Mouse (Mus musculus): ENCODE data around the gene St6galnac3. TPM values are rescaled to one million over a fixed set of nuclear protein-coding genes. Genes with fewer than 3 reads are reported as not detected.

The St6galnac3 gene
- total and polyA plus RNA-seq, 3 experiments, result 2.2 to 5.2 (median 4.9) TPM

DNA sequence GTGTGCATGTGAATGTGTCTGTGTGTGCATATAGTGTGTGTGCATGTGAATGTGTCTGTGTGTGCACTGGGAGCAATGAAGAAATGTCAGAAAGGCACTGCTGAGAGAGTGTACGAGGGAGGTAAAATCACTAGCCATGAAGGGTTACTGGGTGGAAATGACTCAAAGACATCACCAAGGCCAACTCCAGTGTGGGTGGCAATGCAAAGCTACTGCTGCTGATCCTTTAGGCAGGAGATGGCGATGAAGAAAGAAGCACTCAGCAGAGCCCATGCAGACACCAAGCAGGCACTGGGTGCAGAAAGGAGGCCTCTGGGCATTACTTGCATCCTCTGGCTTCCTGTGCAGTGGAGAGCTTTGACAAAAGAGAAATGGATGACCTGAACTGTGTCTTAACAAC, 310.8 kb downstream of the St6galnac3 start:
- no peaks in the 10 kb centered on the region for H3K4me1 ChIP-seq (ENCODE audit: control insufficient read depth, insufficient read depth, low read length)
- DNase-seq, result no peak
- no peaks in the 10 kb centered on the region for H3K36me3 ChIP-seq (ENCODE audit: control insufficient read depth, insufficient read depth, low read length)
- no peaks in the 10 kb centered on the region for H3K27me3 ChIP-seq (ENCODE audit: control insufficient read depth, insufficient read depth, low read length)
- H3K4me3 ChIP-seq, result no peak overlapping the region
- H3K27ac ChIP-seq, result no peak overlapping the region
- WGBS, result 82% methylated on average over 2 of the region's 2 CpGs
- intact Hi-C loops (cut with DNase I), result no loop called here
- no peaks in the 10 kb centered on the region for H3K79me2 ChIP-seq (replicated peaks; ENCODE audit: control insufficient read depth, insufficient read depth, low read length)
- no peak for TF ChIP-seq POLR2A (IDR thresholded peaks at IDR 0.05; ENCODE audit: insufficient read depth, low read depth, low read length)
- no peak for TF ChIP-seq CTCF (IDR thresholded peaks at IDR 0.05)
- no peak for TF ChIP-seq EP300 (IDR thresholded peaks at IDR 0.05; ENCODE audit: insufficient read depth, low read depth, low read length)
- H3K9ac ChIP-seq (ENCODE audit: low read depth, low read length), result no peak overlapping the region

GRCm38 (mm10) chr3:153409286-153409685, 315.7 kb downstream of the St6galnac3 start:
- intact Hi-C loops (cut with DNase I), result no loop called here
- Histone ChIP-seq H3K4me3 (no peak overlapping the region), H3K9ac (ENCODE audit: low read depth, low read length) (no peak overlapping the region), H3K4me1 (ENCODE audit: control insufficient read depth, insufficient read depth, low read length) (no peaks in the 10 kb centered on the region), H3K36me3 (ENCODE audit: control insufficient read depth, insufficient read depth, low read length) (0 out of 2 replicates have a peak, but pooled peaks cover 2% of the 10 kb centered on the region), H3K79me2 (replicated peaks; ENCODE audit: control insufficient read depth, insufficient read depth, low read length) (no peaks in the 10 kb centered on the region), H3K27ac (no peak overlapping the region), H3K27me3 (ENCODE audit: control insufficient read depth, insufficient read depth, low read length) (no peaks in the 10 kb centered on the region)
- DNase-seq, result no peak
- TF ChIP-seq EP300 (IDR thresholded peaks at IDR 0.05; ENCODE audit: insufficient read depth, low read depth, low read length) (no peak), POLR2A (IDR thresholded peaks at IDR 0.05; ENCODE audit: insufficient read depth, low read depth, low read length) (no peak), CTCF (IDR thresholded peaks at IDR 0.05) (no peak)
- WGBS, result 88% methylated on average over 9 of the region's 9 CpGs

DNA sequence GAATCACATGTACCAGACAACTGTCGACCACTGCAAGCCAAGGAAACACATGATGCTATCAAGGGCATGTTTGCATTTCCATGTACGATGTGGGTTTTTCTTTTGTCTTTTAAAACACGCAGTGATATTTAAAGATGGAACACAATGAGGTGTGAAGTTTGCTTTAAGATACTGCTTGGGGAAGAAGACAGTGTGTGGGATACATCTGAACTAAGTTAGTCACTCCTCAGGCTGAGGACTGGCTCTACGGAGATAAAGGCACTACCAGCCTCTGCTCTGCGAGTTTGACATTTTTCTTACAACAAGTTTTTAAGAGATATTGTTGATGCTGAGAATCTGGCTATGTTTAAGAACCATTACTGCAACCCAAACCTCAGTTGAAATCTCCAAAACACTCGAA, 316.6 kb downstream of the St6galnac3 start:
- intact Hi-C loops (cut with DNase I), result no loop called here

DNA sequence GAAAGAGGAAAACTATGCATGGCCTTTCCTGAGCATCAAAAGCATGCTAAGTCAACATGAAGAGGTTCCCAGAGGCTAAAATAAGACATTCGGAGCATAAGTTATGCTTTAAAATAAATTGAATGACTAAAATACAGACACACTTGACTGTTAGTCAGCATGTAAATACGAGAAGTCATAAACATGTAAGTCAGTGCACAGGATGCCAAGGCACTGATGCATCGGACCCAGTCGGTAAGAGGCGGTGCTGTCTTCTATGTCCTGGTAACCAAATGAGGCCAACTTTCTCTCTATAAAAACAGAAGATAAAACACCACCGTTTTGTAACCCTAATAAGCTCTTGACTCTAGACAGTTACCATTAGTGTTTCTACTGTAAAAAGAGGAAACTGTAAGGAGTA, 317.3 kb downstream of the St6galnac3 start:
- intact Hi-C loops (cut with DNase I), result no loop called here
- Histone ChIP-seq H3K9ac (ENCODE audit: low read depth, low read length) (no peak overlapping the region), H3K4me1 (ENCODE audit: control insufficient read depth, insufficient read depth, low read length) (no peaks in the 10 kb centered on the region), H3K27me3 (ENCODE audit: control insufficient read depth, insufficient read depth, low read length) (no peaks in the 10 kb centered on the region), H3K79me2 (replicated peaks; ENCODE audit: control insufficient read depth, insufficient read depth, low read length) (no peaks in the 10 kb centered on the region), H3K27ac (no peak overlapping the region), H3K36me3 (ENCODE audit: control insufficient read depth, insufficient read depth, low read length) (0 out of 2 replicates have a peak, but pooled peaks cover 2% of the 10 kb centered on the region), H3K4me3 (no peak overlapping the region)
- WGBS, result 82% methylated on average over 6 of the region's 6 CpGs
- DNase-seq, result no peak
- no peak for TF ChIP-seq CTCF (IDR thresholded peaks at IDR 0.05)
- TF ChIP-seq EP300 (IDR thresholded peaks at IDR 0.05; ENCODE audit: insufficient read depth, low read depth, low read length), result no peak
- TF ChIP-seq POLR2A (IDR thresholded peaks at IDR 0.05; ENCODE audit: insufficient read depth, low read depth, low read length), result no peak

More for the DNA sequence above, 316.6 kb downstream of the St6galnac3 start:
- Histone ChIP-seq H3K4me1 (ENCODE audit: control insufficient read depth, insufficient read depth, low read length) (no peaks in the 10 kb centered on the region), H3K36me3 (ENCODE audit: control insufficient read depth, insufficient read depth, low read length) (0 out of 2 replicates have a peak, but pooled peaks cover 2% of the 10 kb centered on the region), H3K27me3 (ENCODE audit: control insufficient read depth, insufficient read depth, low read length) (no peaks in the 10 kb centered on the region), H3K79me2 (replicated peaks; ENCODE audit: control insufficient read depth, insufficient read depth, low read length) (no peaks in the 10 kb centered on the region), H3K27ac (no peak overlapping the region), H3K9ac (ENCODE audit: low read depth, low read length) (no peak overlapping the region), H3K4me3 (no peak overlapping the region)
- no peak for DNase-seq
- TF ChIP-seq POLR2A (IDR thresholded peaks at IDR 0.05; ENCODE audit: insufficient read depth, low read depth, low read length), result no peak
- no peak for TF ChIP-seq CTCF (IDR thresholded peaks at IDR 0.05)
- TF ChIP-seq EP300 (IDR thresholded peaks at IDR 0.05; ENCODE audit: insufficient read depth, low read depth, low read length), result no peak
- WGBS, result 83% methylated on average over 6 of the region's 6 CpGs

DNA sequence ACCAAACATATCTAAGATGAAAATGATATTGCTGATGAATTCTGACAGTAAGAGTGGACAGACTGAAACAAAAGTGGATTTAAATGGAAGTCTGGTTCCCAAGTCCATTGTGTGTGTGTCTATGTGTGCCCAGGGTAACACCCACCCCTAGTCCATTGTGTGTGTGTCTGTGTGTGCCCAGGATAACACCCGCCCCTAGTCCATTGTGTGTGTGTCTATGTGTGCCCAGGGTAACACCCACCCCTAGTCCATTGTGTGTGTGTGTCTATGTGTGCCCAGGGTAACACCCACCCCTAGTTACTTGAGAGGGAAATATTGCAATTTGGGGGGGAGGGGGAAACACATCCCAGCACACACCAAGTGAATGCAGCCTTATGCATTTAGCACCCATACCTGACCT, 318.1 kb downstream of the St6galnac3 start:
- H3K27me3 ChIP-seq (ENCODE audit: control insufficient read depth, insufficient read depth, low read length), result no peaks in the 10 kb centered on the region
- H3K27ac ChIP-seq, result no peak overlapping the region
- no peak overlapping the region for H3K9ac ChIP-seq (ENCODE audit: low read depth, low read length)
- H3K36me3 ChIP-seq (ENCODE audit: control insufficient read depth, insufficient read depth, low read length), result 0 out of 2 replicates have a peak, but pooled peaks cover 2% of the 10 kb centered on the region
- H3K4me3 ChIP-seq, result no peak overlapping the region
- no peak for DNase-seq
- intact Hi-C loops (cut with DNase I), result no loop called here
- no peaks in the 10 kb centered on the region for H3K79me2 ChIP-seq (replicated peaks; ENCODE audit: control insufficient read depth, insufficient read depth, low read length)
- WGBS, result 95% methylated on average over 1 of the region's 1 CpGs
- TF ChIP-seq POLR2A (IDR thresholded peaks at IDR 0.05; ENCODE audit: insufficient read depth, low read depth, low read length) (no peak), EP300 (IDR thresholded peaks at IDR 0.05; ENCODE audit: insufficient read depth, low read depth, low read length) (no peak), CTCF (IDR thresholded peaks at IDR 0.05) (no peak)
- H3K4me1 ChIP-seq (ENCODE audit: control insufficient read depth, insufficient read depth, low read length), result no peaks in the 10 kb centered on the region

GRCm38 (mm10) chr3:153406220-153406619, 318.8 kb downstream of the St6galnac3 start:
- intact Hi-C loops (cut with DNase I), result no loop called here
- Histone ChIP-seq H3K27ac (no peak overlapping the region), H3K9ac (ENCODE audit: low read depth, low read length) (no peak overlapping the region), H3K79me2 (replicated peaks; ENCODE audit: control insufficient read depth, insufficient read depth, low read length) (no peaks in the 10 kb centered on the region), H3K36me3 (ENCODE audit: control insufficient read depth, insufficient read depth, low read length) (0 out of 2 replicates have a peak, but pooled peaks cover 2% of the 10 kb centered on the region), H3K4me1 (ENCODE audit: control insufficient read depth, insufficient read depth, low read length) (no peaks in the 10 kb centered on the region), H3K4me3 (no peak overlapping the region), H3K27me3 (ENCODE audit: control insufficient read depth, insufficient read depth, low read length) (no peaks in the 10 kb centered on the region)
- WGBS, result 84% methylated on average over 4 of the region's 4 CpGs
- TF ChIP-seq POLR2A (IDR thresholded peaks at IDR 0.05; ENCODE audit: insufficient read depth, low read depth, low read length) (no peak), EP300 (IDR thresholded peaks at IDR 0.05; ENCODE audit: insufficient read depth, low read depth, low read length) (no peak), CTCF (IDR thresholded peaks at IDR 0.05) (no peak)
- DNase-seq, result no peak
